Mouse (Mus musculus): ENCODE measurements around the gene Ccdc151.
A peak's percentile ranks its signal among the peaks of the same experiment; 100 is the strongest.

The Ccdc151 gene

GRCm38 (mm10) chr9:21996178-21996867 lies 6.1 kb downstream of the Ccdc151 start:
- DNase-seq (ENCODE audit: low spot score in 2 of 2), result no peak

GRCm38 (mm10) chr9:21992227-21992626 lies 10.2 kb downstream of the Ccdc151 start:
- DNase-seq (ENCODE audit: low spot score in 2 of 2), result no peak

GRCm38 (mm10) chr9:21989230-21990110 lies 13.0 kb downstream of the Ccdc151 start, which contains the start of gene Rgl3:
TSS of gene Rgl3 (minus strand) at chr9:21989446.
- peak; percentile 61 to 76 for DNase-seq (ENCODE audit: low spot score in 2 of 2)

- DNase-seq (ENCODE audit: low spot score in 2 of 2), result peak; percentile 13 to 51
Measured at GRCm38 (mm10) chr9:21988421-21989101, 13.9 kb downstream of the Ccdc151 start.

- no peak for DNase-seq (ENCODE audit: low spot score in 2 of 2)
Measured at GRCm38 (mm10) chr9:21987592-21988342, 14.7 kb downstream of the Ccdc151 start.

GRCm38 (mm10) chr9:21983911-21984310 lies 18.5 kb downstream of the Ccdc151 start:
- no peak for DNase-seq (ENCODE audit: low spot score in 2 of 2)

GRCm38 (mm10) chr9:21978398-21979128 lies 23.9 kb downstream of the Ccdc151 start:
- no peak for DNase-seq (ENCODE audit: low spot score in 2 of 2)

- no peak for DNase-seq (ENCODE audit: low spot score in 2 of 2)
Measured at GRCm38 (mm10) chr9:21977972-21978371, 24.5 kb downstream of the Ccdc151 start.

GRCm38 (mm10) chr9:21977331-21977730 lies 25.1 kb downstream of the Ccdc151 start:
- DNase-seq (ENCODE audit: low spot score in 2 of 2), result no peak

GRCm38 (mm10) chr9:21976626-21977175 lies 25.7 kb downstream of the Ccdc151 start:
- DNase-seq (ENCODE audit: low spot score in 2 of 2), result no peak

- DNase-seq (ENCODE audit: low spot score in 2 of 2), result no peak
Measured at GRCm38 (mm10) chr9:21969304-21969703, 33.1 kb downstream of the Ccdc151 start.

- DNase-seq (ENCODE audit: low spot score in 2 of 2), result no peak
Measured at GRCm38 (mm10) chr9:21968883-21969282, 33.6 kb downstream of the Ccdc151 start.

- DNase-seq (ENCODE audit: low spot score in 2 of 2), result no peak
Measured at GRCm38 (mm10) chr9:21963417-21963816, 39.0 kb downstream of the Ccdc151 start, which contains the start of gene Epor. TSS of gene Epor (minus strand) at chr9:21963506.

GRCm38 (mm10) chr9:21962416-21963059 lies 39.9 kb downstream of the Ccdc151 start:
- DNase-seq (ENCODE audit: low spot score in 2 of 2), result peak; percentile 27 to 38

GRCm38 (mm10) chr9:21962010-21962409 lies 40.4 kb downstream of the Ccdc151 start:
- DNase-seq (ENCODE audit: low spot score in 2 of 2), result peak in 1 of 2 experiments; percentile 23

GRCm38 (mm10) chr9:21961366-21961980 lies 41.0 kb downstream of the Ccdc151 start:
- no peak for DNase-seq (ENCODE audit: low spot score in 2 of 2)

- peak; percentile 22 to 23 for DNase-seq (ENCODE audit: low spot score in 2 of 2)
Measured at GRCm38 (mm10) chr9:21960558-21961208, 41.8 kb downstream of the Ccdc151 start.

- DNase-seq (ENCODE audit: low spot score in 2 of 2), result no peak
Measured at GRCm38 (mm10) chr9:21960135-21960534, 42.3 kb downstream of the Ccdc151 start.

- DNase-seq (ENCODE audit: low spot score in 2 of 2), result no peak
Measured at GRCm38 (mm10) chr9:21959244-21959643, 43.2 kb downstream of the Ccdc151 start.

All from urinary bladder, adult 18-20 months (tissue).